Mouse (Mus musculus) spleen, adult 2 months (tissue): ENCODE data around the gene Rims1. TPM values are rescaled to one million over a fixed set of nuclear protein-coding genes. Genes with fewer than 3 reads are reported as not detected.

ENCODE experiments used
- DNase-seq, 2 experiments: peaks; one replicate each; pipeline versions ENCODE4 v3.0.0 to v3.0.0-alpha.2; 2012 to 2021; ENCODE audit warnings: low spot score in 2 of 2, low read depth in 1 of 2
- H3K27ac ChIP-seq: fragments of 200-500 bp; 2 replicates; pipeline ENCODE4 v1.5.1; 2012; ENCODE audit warnings: low read length, inconsistent platforms; ENCODE audit not compliant: insufficient read depth
- H3K27me3 ChIP-seq: fragments of 200-500 bp; 2 replicates; pipeline ENCODE4 v1.6.1; 2012; ENCODE audit warnings: mild to moderate bottlenecking, moderate library complexity, low read length, inconsistent platforms; ENCODE audit not compliant: control insufficient read depth, insufficient read depth
- H3K36me3 ChIP-seq: fragments of 200-500 bp; 2 replicates; pipeline ENCODE4 v1.6.1; 2012; ENCODE audit warnings: mild to moderate bottlenecking, low read length, inconsistent platforms; ENCODE audit not compliant: control insufficient read depth, insufficient read depth
- H3K4me1 ChIP-seq: fragments of 200-500 bp; 2 replicates; pipeline ENCODE4 v1.6.1; 2011; ENCODE audit warnings: inconsistent platforms; ENCODE audit not compliant: control insufficient read depth, insufficient read depth, insufficient read length
- H3K4me3 ChIP-seq: fragments of 200-500 bp; 2 replicates; pipeline ENCODE4 v1.5.1; 2011; ENCODE audit warnings: mild to moderate bottlenecking, inconsistent platforms; ENCODE audit not compliant: insufficient read depth, insufficient read length; ENCODE audit errors: extremely low read depth
- CTCF ChIP-seq: fragments of 200-500 bp; IDR thresholded peaks from 2 replicates; pipeline ENCODE4 v1.5.1; 2011; ENCODE audit warnings: mild to moderate bottlenecking, inconsistent platforms; ENCODE audit not compliant: insufficient read depth, insufficient read length, insufficient replicate concordance; ENCODE audit errors: extremely low read depth
- POLR2A ChIP-seq: fragments of 200-500 bp; IDR thresholded peaks from 2 replicates; pipeline ENCODE4 v1.6.1; 2011; ENCODE audit warnings: low read depth, low read length, inconsistent platforms
- WGBS: fragments of 180-500 bp; shearing (Covaris S2); methylation state at CpG from one replicate; pipeline ENCODE4 v1.1.7; 2018; 5-methylcytosine and 5-hydroxymethylcytosine counted together
- polyA plus RNA-seq: library from polyadenylated mRNA; depleted of rRNA; stranded (reverse); fragments of >200 nt; gene quantifications from 2 replicates; pipeline ENCODE4 v1.2.3, GENCODE M21; 2012

Rims1 gene
- polyA plus RNA-seq, 1 experiment, result 0.05 TPM

GRCm38 (mm10) chr1:22572720-22573119, 233.1 kb downstream of the Rims1 start:
- Histone ChIP-seq H3K36me3 (no peaks in the 10 kb centered on the region), H3K4me3 (no peak overlapping the region), H3K27ac (no peak overlapping the region), H3K27me3 (no peaks in the 10 kb centered on the region), H3K4me1 (no peaks in the 10 kb centered on the region)
- 92% methylated on average over 1 of the region's 1 CpGs for WGBS
- no peak for DNase-seq
- TF ChIP-seq CTCF, result no peak
- TF ChIP-seq POLR2A, result no peak

GRCm38 (mm10) chr1:22546273-22546672, 259.5 kb downstream of the Rims1 start:
- 90% methylated on average over 1 of the region's 1 CpGs for WGBS
- no peak overlapping the region for H3K4me3 ChIP-seq
- no peak for DNase-seq
- H3K4me1 ChIP-seq, result no peaks in the 10 kb centered on the region
- no peak overlapping the region for H3K27ac ChIP-seq
- H3K27me3 ChIP-seq, result no peaks in the 10 kb centered on the region
- H3K36me3 ChIP-seq, result no peaks in the 10 kb centered on the region
- TF ChIP-seq CTCF (no peak), POLR2A (no peak)

- H3K4me3 ChIP-seq, result no peak overlapping the region
- 75% methylated on average over 7 of the region's 7 CpGs for WGBS
- no peak for DNase-seq
Observed at GRCm38 (mm10) chr1:22538129-22538528, 267.7 kb downstream of the Rims1 start.

DNA sequence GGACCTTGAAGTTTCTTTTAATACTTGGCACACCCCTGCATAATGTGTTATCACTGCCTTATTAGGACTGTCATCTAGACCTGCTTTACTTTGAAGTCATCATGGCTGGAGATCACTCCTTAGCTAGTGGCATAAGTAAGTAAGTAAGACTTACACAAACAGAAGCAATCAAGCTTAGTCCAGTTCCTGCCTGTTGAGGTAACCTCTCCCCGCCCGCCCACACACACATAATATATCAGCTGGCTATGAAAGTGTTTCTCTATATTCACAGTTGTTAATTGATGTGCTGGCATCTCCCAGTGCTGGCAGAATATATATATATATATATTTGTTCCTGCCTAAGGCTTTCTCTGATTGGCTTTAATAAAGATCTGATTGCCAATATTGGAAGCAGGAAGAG, 269.0 kb downstream of the Rims1 start:
- Histone ChIP-seq H3K36me3 (no peaks in the 10 kb centered on the region), H3K4me3 (no peak overlapping the region), H3K4me1 (peaks cover 2% of the 10 kb centered on the region; the same call in 1 of the 2 replicates), H3K27ac (no peak overlapping the region), H3K27me3 (peaks cover 8% of the 10 kb centered on the region)
- TF ChIP-seq POLR2A (no peak), CTCF (no peak)
- DNase-seq, result no peak
- 91% methylated on average over 2 of the region's 2 CpGs for WGBS

More at GRCm38 (mm10) chr1:22538129-22538528, 267.7 kb downstream of the Rims1 start:
- Histone ChIP-seq H3K4me1 (peaks cover 2% of the 10 kb centered on the region; the same call in 1 of the 2 replicates), H3K27me3 (peaks cover 7% of the 10 kb centered on the region), H3K27ac (no peak overlapping the region), H3K36me3 (no peaks in the 10 kb centered on the region)
- TF ChIP-seq POLR2A (no peak), CTCF (no peak)

DNA sequence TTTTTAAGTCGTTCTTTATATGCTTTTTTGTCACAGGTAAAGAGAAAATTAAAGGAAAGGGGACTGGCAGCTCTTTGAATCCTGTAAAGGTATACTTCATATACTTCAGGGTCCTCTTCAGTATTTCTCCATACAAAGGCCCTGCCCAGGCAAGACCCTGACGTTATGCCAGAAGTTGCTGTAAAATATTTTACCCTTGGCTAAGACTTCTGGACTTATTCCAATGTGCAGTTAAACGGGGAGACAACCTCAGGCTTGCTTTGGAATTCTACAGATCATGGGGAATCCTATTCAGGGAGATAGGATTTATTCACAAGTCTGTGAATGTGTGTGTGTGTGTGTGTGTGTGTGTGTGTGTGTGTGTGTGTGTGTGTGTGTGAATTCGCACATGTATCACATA, 270.7 kb downstream of the Rims1 start:
- DNase-seq, result no peak
- 61% methylated on average over 4 of the region's 4 CpGs for WGBS
- no peak for TF ChIP-seq POLR2A
- TF ChIP-seq CTCF, result no peak
- Histone ChIP-seq H3K27me3 (peaks cover 8% of the 10 kb centered on the region), H3K4me3 (no peak overlapping the region), H3K27ac (no peak overlapping the region), H3K36me3 (no peaks in the 10 kb centered on the region), H3K4me1 (peaks cover 2% of the 10 kb centered on the region; the same call in 1 of the 2 replicates)

DNA sequence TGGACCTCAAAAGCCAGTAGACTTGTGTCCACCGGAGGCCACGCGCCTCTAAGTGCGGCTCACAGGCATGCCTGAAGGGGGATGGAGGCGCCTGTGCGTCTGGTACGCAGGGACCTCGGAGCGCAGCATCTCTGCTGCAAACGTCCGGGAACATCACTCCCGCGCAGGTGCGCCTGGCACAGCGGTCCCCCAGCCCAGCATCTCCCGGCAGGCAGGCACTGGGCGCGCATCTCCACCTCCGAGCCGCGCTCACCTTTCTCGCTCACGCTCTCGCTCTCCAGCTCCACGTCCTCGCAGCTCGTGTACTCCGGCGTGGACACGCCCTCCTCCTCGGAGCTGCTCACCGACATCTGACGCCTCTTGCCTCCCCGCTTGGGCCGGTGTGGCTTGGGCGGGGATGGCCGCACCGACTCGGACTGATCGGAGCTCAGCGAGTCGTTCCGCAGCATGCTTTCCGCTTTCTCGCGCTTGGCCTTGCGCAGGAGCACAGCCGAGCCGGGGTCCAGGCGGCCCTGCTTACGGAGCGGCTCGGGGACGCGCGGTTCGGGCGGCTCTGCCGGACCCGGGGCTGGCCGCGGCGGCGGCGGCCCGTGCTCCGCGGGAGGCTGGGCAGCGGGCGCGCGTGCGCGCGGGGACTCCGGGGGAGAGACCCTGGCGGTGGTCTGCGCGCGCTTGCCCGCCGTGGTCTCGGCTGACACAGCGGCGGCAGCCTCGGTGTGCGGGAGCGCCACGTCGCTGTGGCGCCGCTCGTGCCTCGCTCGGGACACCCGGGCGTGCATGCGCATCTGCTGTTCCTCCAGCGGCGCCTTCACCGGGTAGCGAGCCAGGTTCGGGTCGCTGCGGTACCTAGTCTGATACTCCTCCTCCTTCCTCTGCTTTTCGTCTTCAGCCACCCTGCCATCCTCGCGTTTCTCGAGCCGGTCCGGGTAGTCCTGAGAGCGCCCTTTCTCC, 272.4 kb downstream of the Rims1 start:
- WGBS, result 4% methylated on average over 112 of the region's 112 CpGs
- Histone ChIP-seq H3K27me3 (peaks cover 8% of the 10 kb centered on the region), H3K4me3 (no peak overlapping the region)

GRCm38 (mm10) chr1:22515103-22515502, 290.7 kb downstream of the Rims1 start:
- TF ChIP-seq CTCF (no peak), POLR2A (no peak)
- no peak for DNase-seq
- Histone ChIP-seq H3K36me3 (no peaks in the 10 kb centered on the region), H3K27ac (no peak overlapping the region), H3K4me3 (no peak overlapping the region), H3K27me3 (no peaks in the 10 kb centered on the region), H3K4me1 (no peaks in the 10 kb centered on the region)
- 88% methylated on average over 4 of the region's 4 CpGs for WGBS

More for the DNA sequence above, 272.4 kb downstream of the Rims1 start:
- DNase-seq, result no peak
- TF ChIP-seq POLR2A, result no peak
- TF ChIP-seq CTCF, result no peak
- H3K4me1 ChIP-seq, result peaks cover 2% of the 10 kb centered on the region; the same call in 1 of the 2 replicates
- no peaks in the 10 kb centered on the region for H3K36me3 ChIP-seq
- no peak overlapping the region for H3K27ac ChIP-seq
